Mouse (Mus musculus) lung, postnatal 0 days (tissue): ENCODE measurements around the gene Dpy19l1. TPM values are rescaled to one million over a fixed set of nuclear protein-coding genes. Genes with fewer than 3 reads are reported as not detected.

Source experiments
- ATAC-seq: fragments of 200-750 bp; cut with Nextera tagmentation; 2 replicates; pipeline ENCODE4 v1.8.0; 2017; ENCODE audit warnings: moderate library complexity
- DNase-seq: peaks from one replicate; pipeline ENCODE4 v3.0.0-alpha.2; 2016; ENCODE audit warnings: low spot score
- H3K27ac ChIP-seq: fragments of 300-500 bp; sonication (generic); 2 replicates; pipeline ENCODE4 v1.5.1; 2014; ENCODE audit warnings: antibody characterized with exemption, mild to moderate bottlenecking, low read length, mixed read lengths
- H3K27me3 ChIP-seq: fragments of 300-500 bp; sonication (generic); replicated peaks from 2 replicates; pipeline ENCODE4 v1.6.1; 2014; ENCODE audit warnings: low read length, mixed read lengths; ENCODE audit not compliant: insufficient read depth
- H3K36me3 ChIP-seq: fragments of 300-500 bp; sonication (generic); 2 replicates; pipeline ENCODE4 v1.6.1; 2014; ENCODE audit warnings: low read length, mixed read lengths; ENCODE audit not compliant: insufficient read depth
- H3K4me1 ChIP-seq: fragments of 300-500 bp; sonication (generic); 2 replicates; pipeline ENCODE4 v1.6.1; 2014; ENCODE audit warnings: antibody characterized with exemption, low read depth, low read length, mixed read lengths; ENCODE audit not compliant: insufficient read depth
- H3K4me2 ChIP-seq: fragments of 300-500 bp; sonication (generic); replicated peaks from 2 replicates; pipeline ENCODE4 v1.6.1; 2014; ENCODE audit warnings: low read depth, mild to moderate bottlenecking, low read length, moderate library complexity, mixed read lengths
- H3K4me3 ChIP-seq: fragments of 300-500 bp; sonication (generic); 2 replicates; pipeline ENCODE4 v1.5.1; 2014; ENCODE audit warnings: low read depth, low read length
- H3K9ac ChIP-seq: fragments of 300-500 bp; sonication (generic); replicated peaks from 2 replicates; pipeline ENCODE4 v1.6.1; 2014; ENCODE audit warnings: low read depth, mild to moderate bottlenecking
- H3K9me3 ChIP-seq: fragments of 300-500 bp; sonication (generic); 2 replicates; pipeline ENCODE4 v1.6.1; 2016; ENCODE audit warnings: low read length, mixed read lengths
- CTCF ChIP-seq: IDR thresholded peaks from 2 replicates; pipeline ENCODE4 v1.5.1; 2016; ENCODE audit warnings: antibody characterized with exemption, mild to moderate bottlenecking
- EP300 ChIP-seq: IDR thresholded peaks from 2 replicates; pipeline ENCODE4 v1.6.1; 2016; ENCODE audit warnings: antibody characterized with exemption, mild to moderate bottlenecking, control low read depth
- WGBS: fragments of 180-500 bp; shearing (Covaris S2); extraction: QIAGEN DNeasy Blood & Tissue Kit; methylation state at CpG from one replicate; pipeline ENCODE4 v1.1.7; 2014; 5-methylcytosine and 5-hydroxymethylcytosine counted together
- polyA plus RNA-seq: library from polyadenylated mRNA; unstranded; fragments of >200 nt; fragmentation: Nextera tagmentation; extraction: Ambion mirVana; gene quantifications from 2 replicates; pipeline ENCODE4 v1.2.1, GENCODE M21; 2015

Gene Dpy19l1
- polyA plus RNA-seq, 1 experiment from 2014 or later, result 8.2 TPM

GRCm38 (mm10) chr9:24511371-24512120 is 8.6 kb upstream of the Dpy19l1 start:
- ATAC-seq, result no peak
- Histone ChIP-seq H3K36me3 (no peaks in the 10 kb centered on the region), H3K4me2 (no peak overlapping the region), H3K9ac (no peak overlapping the region), H3K27me3 (no peaks in the 10 kb centered on the region), H3K27ac (no peak overlapping the region), H3K9me3 (no peaks in the 10 kb centered on the region), H3K4me3 (no peak overlapping the region), H3K4me1 (no peaks in the 10 kb centered on the region)
- no peak for TF ChIP-seq EP300
- no peak for TF ChIP-seq CTCF
- DNase-seq, result no peak
- 80% methylated on average over 4 of the region's 4 CpGs for WGBS

GRCm38 (mm10) chr9:24508880-24509279 is 5.9 kb upstream of the Dpy19l1 start:
- Histone ChIP-seq H3K36me3 (no peaks in the 10 kb centered on the region), H3K9me3 (no peaks in the 10 kb centered on the region), H3K4me3 (no peak overlapping the region), H3K9ac (no peak overlapping the region), H3K27ac (no peak overlapping the region), H3K4me1 (no peaks in the 10 kb centered on the region), H3K27me3 (no peaks in the 10 kb centered on the region), H3K4me2 (no peak overlapping the region)
- DNase-seq (no peak), ATAC-seq (no peak)
- 73% methylated on average over 4 of the region's 4 CpGs for WGBS
- TF ChIP-seq EP300, result no peak
- TF ChIP-seq CTCF, result no peak

DNA sequence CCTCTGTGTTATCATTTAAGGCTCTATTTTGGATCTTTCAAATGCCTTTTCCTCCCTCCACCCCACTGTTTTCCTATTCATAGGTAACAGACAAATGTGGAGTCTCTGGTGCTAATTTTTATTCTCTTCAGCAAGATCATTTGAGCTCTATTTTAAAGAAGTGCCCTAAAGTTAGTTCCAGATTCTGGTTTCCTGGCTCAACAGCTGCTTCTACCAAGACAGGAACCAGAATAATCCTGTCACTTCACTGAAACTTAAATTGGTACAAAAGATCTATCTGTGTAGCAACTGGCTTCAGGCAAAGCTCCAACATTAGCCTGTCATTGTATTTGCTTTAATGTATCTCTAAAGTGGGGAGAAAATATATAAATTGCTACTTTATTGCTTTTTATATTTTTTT is 3.6 kb upstream of the Dpy19l1 start:
- Histone ChIP-seq H3K4me3 (no peak overlapping the region), H3K36me3 (no peaks in the 10 kb centered on the region), H3K27me3 (no peaks in the 10 kb centered on the region), H3K27ac (no peak overlapping the region), H3K4me1 (no peaks in the 10 kb centered on the region), H3K4me2 (no peak overlapping the region), H3K9ac (no peak overlapping the region), H3K9me3 (no peaks in the 10 kb centered on the region)
- DNase-seq, result no peak
- no peak for ATAC-seq
- no peak for TF ChIP-seq CTCF

GRCm38 (mm10) chr9:24505017-24505763 is 2.2 kb upstream of the Dpy19l1 start:
- Histone ChIP-seq H3K9me3 (no peaks in the 10 kb centered on the region), H3K4me3 (no peak overlapping the region), H3K27me3 (no peaks in the 10 kb centered on the region), H3K4me1 (no peaks in the 10 kb centered on the region), H3K4me2 (no peak overlapping the region), H3K27ac (no peak overlapping the region), H3K9ac (no peak overlapping the region), H3K36me3 (no peaks in the 10 kb centered on the region)
- DNase-seq (no peak), ATAC-seq (no peak)
- TF ChIP-seq CTCF (no peak), EP300 (no peak)
- WGBS, result 46% methylated on average over 5 of the region's 5 CpGs

GRCm38 (mm10) chr9:24504381-24504780 is 1.4 kb upstream of the Dpy19l1 start:
- WGBS, result 64% methylated on average over 2 of the region's 2 CpGs
- no peak overlapping the region for H3K27ac ChIP-seq

GRCm38 (mm10) chr9:24503858-24504219 is 899 bp upstream of the Dpy19l1 start:
- DNase-seq, result peak; percentile 58
- Histone ChIP-seq H3K27ac (peak overlapping the region; percentile 55; the same call in 1 of the 2 replicates), H3K27me3 (no peaks in the 10 kb centered on the region), H3K9ac (no peak overlapping the region), H3K4me3 (peak overlapping the region; percentile 79), H3K36me3 (no peaks in the 10 kb centered on the region), H3K9me3 (no peaks in the 10 kb centered on the region), H3K4me1 (peaks cover 3% of the 10 kb centered on the region; the same call in 1 of the 2 replicates), H3K4me2 (peak overlapping the region; percentile 66)
- WGBS, result 3% methylated on average over 5 of the region's 5 CpGs
- ATAC-seq, result no peak
- TF ChIP-seq EP300 (no peak), CTCF (no peak)

More at GRCm38 (mm10) chr9:24504381-24504780, 1.4 kb upstream of the Dpy19l1 start:
- peaks cover 3% of the 10 kb centered on the region; the same call in 1 of the 2 replicates for H3K4me1 ChIP-seq
- H3K9me3 ChIP-seq, result no peaks in the 10 kb centered on the region
- no peak for DNase-seq
- H3K4me2 ChIP-seq, result no peak overlapping the region
- no peak overlapping the region for H3K9ac ChIP-seq
- H3K4me3 ChIP-seq, result no peak overlapping the region
- ATAC-seq, result no peak
- no peaks in the 10 kb centered on the region for H3K36me3 ChIP-seq
- no peak for TF ChIP-seq CTCF
- TF ChIP-seq EP300, result no peak
- no peaks in the 10 kb centered on the region for H3K27me3 ChIP-seq
